Mouse (Mus musculus) midbrain, embryonic 14.5 days (tissue): ENCODE measurements around the gene Aldh1l1. TPM values are rescaled to one million over a fixed set of nuclear protein-coding genes. Genes with fewer than 3 reads are reported as not detected.

ENCODE experiments used
- ATAC-seq: fragments of 200-750 bp; cut with Nextera tagmentation; 2 replicates; pipeline ENCODE4 v1.8.0; 2017; ENCODE audit warnings: moderate number of reproducible peaks, moderate library complexity; ENCODE audit not compliant: low FRiP score, low TSS enrichment
- DNase-seq: peaks from one replicate; pipeline ENCODE4 v3.0.0-alpha.2; 2015
- H3K27ac ChIP-seq: fragments of 300-500 bp; sonication (generic); replicated peaks from 2 replicates; pipeline ENCODE4 v1.5.1; 2014; ENCODE audit warnings: mild to moderate bottlenecking, low read depth, low read length, moderate library complexity
- H3K27me3 ChIP-seq: fragments of 300-500 bp; sonication (generic); 2 replicates; pipeline ENCODE4 v1.6.1; 2014; ENCODE audit warnings: low read length, control low read depth, mixed read lengths; ENCODE audit not compliant: control insufficient read depth, insufficient read depth
- H3K36me3 ChIP-seq: fragments of 300-500 bp; sonication (generic); 2 replicates; pipeline ENCODE4 v1.6.1; 2014; ENCODE audit warnings: low read length, control low read depth; ENCODE audit not compliant: control insufficient read depth, insufficient read depth
- H3K4me1 ChIP-seq: fragments of 300-500 bp; sonication (generic); 2 replicates; pipeline ENCODE4 v1.6.1; 2014; ENCODE audit warnings: mild to moderate bottlenecking, antibody characterized with exemption, low read length, control low read depth; ENCODE audit not compliant: control insufficient read depth, insufficient read depth
- H3K4me2 ChIP-seq: fragments of 300-500 bp; sonication (generic); 2 replicates; pipeline ENCODE4 v1.6.1; 2014; ENCODE audit warnings: mild to moderate bottlenecking, low read length, moderate library complexity
- H3K4me3 ChIP-seq: fragments of 300-500 bp; sonication (generic); replicated peaks from 2 replicates; pipeline ENCODE4 v1.5.1; 2014; ENCODE audit warnings: low read depth, low read length
- H3K9ac ChIP-seq: fragments of 300-500 bp; sonication (generic); replicated peaks from 2 replicates; pipeline ENCODE4 v1.6.1; 2014; ENCODE audit warnings: mild to moderate bottlenecking, low read length, moderate library complexity
- H3K9me3 ChIP-seq: fragments of 300-500 bp; sonication (generic); 2 replicates; pipeline ENCODE4 v1.6.1; 2016; ENCODE audit warnings: low read length, control low read depth, mixed read lengths; ENCODE audit not compliant: control insufficient read depth
- WGBS: fragments of 180-500 bp; shearing (Covaris S2); extraction: QIAGEN DNeasy Blood & Tissue Kit; methylation state at CpG from one replicate; pipeline ENCODE4 v1.1.7; 2014; 5-methylcytosine and 5-hydroxymethylcytosine counted together
- polyA plus RNA-seq: library from polyadenylated mRNA; unstranded; fragments of >200 nt; fragmentation: Nextera tagmentation; extraction: Ambion mirVana; gene quantifications from 2 replicates; pipeline ENCODE4 v1.2.1, GENCODE M21; 2014

Gene Aldh1l1
- polyA plus RNA-seq, 1 experiment from 2014 or later = 44.5 TPM

- DNase-seq (peak; percentile 88), ATAC-seq (0 out of 2 replicates have a peak, but pooled peaks have one; percentile 51)
- H3K9me3 ChIP-seq = no peaks in the 10 kb centered on the region
- no peak overlapping the region for H3K4me3 ChIP-seq
- no peak overlapping the region for H3K4me2 ChIP-seq
- H3K27ac ChIP-seq = no peak overlapping the region
- H3K36me3 ChIP-seq = no peaks in the 10 kb centered on the region
- no peak overlapping the region for H3K9ac ChIP-seq
- peaks cover 4% of the 10 kb centered on the region; the same call in 1 of the 2 replicates for H3K4me1 ChIP-seq
- no peaks in the 10 kb centered on the region for H3K27me3 ChIP-seq
- WGBS = 11% methylated on average over 7 of the region's 7 CpGs
Measured at GRCm38 (mm10) chr6:90537941-90538340, 51.7 kb downstream of the Aldh1l1 start.

GRCm38 (mm10) chr6:90539271-90539670, 53.0 kb downstream of the Aldh1l1 start:
- Histone ChIP-seq H3K36me3 (no peaks in the 10 kb centered on the region), H3K4me3 (no peak overlapping the region), H3K4me2 (no peak overlapping the region), H3K9ac (no peak overlapping the region), H3K27ac (no peak overlapping the region), H3K27me3 (no peaks in the 10 kb centered on the region), H3K9me3 (no peaks in the 10 kb centered on the region), H3K4me1 (peaks cover 4% of the 10 kb centered on the region; the same call in 1 of the 2 replicates)
- ATAC-seq (no peak), DNase-seq (no peak)
- WGBS = 98% methylated on average over 4 of the region's 4 CpGs

GRCm38 (mm10) chr6:90540520-90540919, 54.3 kb downstream of the Aldh1l1 start:
- H3K4me2 ChIP-seq = no peak overlapping the region
- WGBS = 95% methylated on average over 1 of the region's 1 CpGs
- H3K4me3 ChIP-seq = no peak overlapping the region
- H3K9ac ChIP-seq = no peak overlapping the region
- ATAC-seq = no peak
- no peaks in the 10 kb centered on the region for H3K4me1 ChIP-seq
- H3K9me3 ChIP-seq = no peaks in the 10 kb centered on the region
- H3K27me3 ChIP-seq = no peaks in the 10 kb centered on the region
- H3K36me3 ChIP-seq = no peaks in the 10 kb centered on the region
- DNase-seq = no peak
- peak overlapping the region; percentile 85 for H3K27ac ChIP-seq

GRCm38 (mm10) chr6:90541367-90541772, 55.1 kb downstream of the Aldh1l1 start:
- H3K4me3 ChIP-seq = no peak overlapping the region
- DNase-seq (peak; percentile 68), ATAC-seq (peak; percentile 74)
- WGBS = 8% methylated on average over 5 of the region's 5 CpGs
- H3K4me1 ChIP-seq = no peaks in the 10 kb centered on the region
- no peak overlapping the region for H3K9ac ChIP-seq
- H3K4me2 ChIP-seq = no peak overlapping the region
- no peaks in the 10 kb centered on the region for H3K9me3 ChIP-seq
- H3K27me3 ChIP-seq = no peaks in the 10 kb centered on the region
- H3K27ac ChIP-seq = peak overlapping the region; percentile 85
- no peaks in the 10 kb centered on the region for H3K36me3 ChIP-seq

- Histone ChIP-seq H3K4me3 (no peak overlapping the region), H3K27me3 (no peaks in the 10 kb centered on the region), H3K27ac (no peak overlapping the region), H3K36me3 (no peaks in the 10 kb centered on the region), H3K4me1 (no peaks in the 10 kb centered on the region), H3K9me3 (no peaks in the 10 kb centered on the region), H3K9ac (no peak overlapping the region), H3K4me2 (no peak overlapping the region)
- 75% methylated on average over 2 of the region's 2 CpGs for WGBS
- no peak for ATAC-seq
- DNase-seq = no peak
Measured at GRCm38 (mm10) chr6:90544433-90544832, 58.2 kb downstream of the Aldh1l1 start.

- H3K4me1 ChIP-seq = no peaks in the 10 kb centered on the region
- H3K4me3 ChIP-seq = no peak overlapping the region
- no peak overlapping the region for H3K27ac ChIP-seq
- no peak overlapping the region for H3K9ac ChIP-seq
- no peaks in the 10 kb centered on the region for H3K9me3 ChIP-seq
- no peaks in the 10 kb centered on the region for H3K36me3 ChIP-seq
- no peaks in the 10 kb centered on the region for H3K27me3 ChIP-seq
- H3K4me2 ChIP-seq = no peak overlapping the region
- no peak for ATAC-seq
- 78% methylated on average over 3 of the region's 3 CpGs for WGBS
- no peak for DNase-seq
Measured at GRCm38 (mm10) chr6:90546274-90546673, 60.0 kb downstream of the Aldh1l1 start.

GRCm38 (mm10) chr6:90547041-90547440, 60.8 kb downstream of the Aldh1l1 start:
- Histone ChIP-seq H3K9ac (no peak overlapping the region), H3K9me3 (no peaks in the 10 kb centered on the region), H3K4me2 (no peak overlapping the region), H3K27ac (no peak overlapping the region), H3K4me3 (no peak overlapping the region), H3K4me1 (no peaks in the 10 kb centered on the region), H3K27me3 (no peaks in the 10 kb centered on the region), H3K36me3 (no peaks in the 10 kb centered on the region)
- WGBS = 81% methylated on average over 3 of the region's 3 CpGs
- ATAC-seq = no peak
- DNase-seq = no peak

GRCm38 (mm10) chr6:90550161-90550912, 64.1 kb downstream of the Aldh1l1 start:
- Histone ChIP-seq H3K9me3 (no peaks in the 10 kb centered on the region), H3K9ac (no peak overlapping the region), H3K27me3 (no peaks in the 10 kb centered on the region), H3K4me2 (peak overlapping the region; percentile 37), H3K36me3 (no peaks in the 10 kb centered on the region), H3K27ac (no peak overlapping the region), H3K4me1 (no peaks in the 10 kb centered on the region), H3K4me3 (peak overlapping the region; percentile 10; the same call in 1 of the 2 replicates)
- ATAC-seq (peak; percentile 62), DNase-seq (peak; percentile 59)
- WGBS = 15% methylated on average over 25 of the region's 25 CpGs

GRCm38 (mm10) chr6:90551251-90551650, 65.0 kb downstream of the Aldh1l1 start:
- no peaks in the 10 kb centered on the region for H3K27me3 ChIP-seq
- no peak overlapping the region for H3K27ac ChIP-seq
- no peak for ATAC-seq
- H3K9me3 ChIP-seq = no peaks in the 10 kb centered on the region
- peak overlapping the region; percentile 7; the same call in 1 of the 2 replicates for H3K4me3 ChIP-seq
- H3K4me2 ChIP-seq = peak overlapping the region; percentile 37
- no peak overlapping the region for H3K9ac ChIP-seq
- no peak for DNase-seq
- no peaks in the 10 kb centered on the region for H3K4me1 ChIP-seq
- H3K36me3 ChIP-seq = no peaks in the 10 kb centered on the region
